Mouse (Mus musculus): ENCODE data around the gene Scnn1a. TPM values are rescaled to one million over a fixed set of nuclear protein-coding genes. Genes with fewer than 3 reads are reported as not detected.
A peak's percentile ranks its signal among the peaks of the same experiment; 100 is the strongest.

The Scnn1a gene
- polyA plus RNA-seq, 1 experiment from 2014 or later = 1.00 TPM

- H3K4me2 ChIP-seq (ENCODE audit: low read length) = peak overlapping the region; percentile 25; the same call in 1 of the 2 replicates
- 0 out of 2 replicates have a peak, but pooled peaks cover 5% of the 10 kb centered on the region for H3K9me3 ChIP-seq (ENCODE audit: control insufficient read depth, low read length)
- no peak for ATAC-seq (ENCODE audit: insufficient number of reproducible peaks, insufficient read depth, low FRiP score, low read depth)
- H3K4me1 ChIP-seq (ENCODE audit: control insufficient read depth in 2 of 2, insufficient read depth in 2 of 2, low read length in 2 of 2) = peaks cover 3 to 11% of the 10 kb centered on the region in 2 experiments; a peak in 3 of 4 replicates
- 7% methylated on average over 8 of the region's 8 CpGs for whole genome bisulfite sequencing
- no peak overlapping the region for H3K27ac ChIP-seq (replicated peaks in 1 of 2; ENCODE audit: control insufficient read depth in 1 of 2, insufficient read depth in 1 of 2, low read depth in 2 of 2, low read length in 2 of 2)
- H3K4me3 ChIP-seq (ENCODE audit: control insufficient read depth in 1 of 2, insufficient read depth in 1 of 2, low read depth in 1 of 2, low read length in 2 of 2) = no peak overlapping the region
- H3K36me3 ChIP-seq (ENCODE audit: control insufficient read depth, insufficient read depth, low read length) = peaks cover 32% of the 10 kb centered on the region
- H3K9ac ChIP-seq (ENCODE audit: low read length) = no peak overlapping the region; the same call in 1 of the 2 replicates
- H3K27me3 ChIP-seq (ENCODE audit: control insufficient read depth, insufficient read depth, low read length) = peaks cover 28% of the 10 kb centered on the region
Observed at GRCm38 (mm10) chr6:125364448-125364847, 44.0 kb downstream of the Scnn1a start.

- WGBS = 83% methylated on average over 5 of the region's 5 CpGs
- Histone ChIP-seq H3K4me1 (ENCODE audit: control insufficient read depth in 2 of 2, insufficient read depth in 2 of 2, low read length in 2 of 2) (peaks cover 3 to 11% of the 10 kb centered on the region in 2 experiments; a peak in 3 of 4 replicates), H3K9ac (ENCODE audit: low read length) (no peak overlapping the region), H3K27me3 (ENCODE audit: control insufficient read depth, insufficient read depth, low read length) (peaks cover 26% of the 10 kb centered on the region), H3K27ac (replicated peaks in 1 of 2; ENCODE audit: control insufficient read depth in 1 of 2, insufficient read depth in 1 of 2, low read depth in 2 of 2, low read length in 2 of 2) (no peak overlapping the region), H3K4me3 (ENCODE audit: control insufficient read depth in 1 of 2, insufficient read depth in 1 of 2, low read depth in 1 of 2, low read length in 2 of 2) (no peak overlapping the region), H3K36me3 (ENCODE audit: control insufficient read depth, insufficient read depth, low read length) (peaks cover 21% of the 10 kb centered on the region), H3K4me2 (ENCODE audit: low read length) (no peak overlapping the region), H3K9me3 (ENCODE audit: control insufficient read depth, low read length) (0 out of 2 replicates have a peak, but pooled peaks cover 5% of the 10 kb centered on the region)
- no peak for ATAC-seq (ENCODE audit: insufficient number of reproducible peaks, insufficient read depth, low FRiP score, low read depth)
Observed at GRCm38 (mm10) chr6:125365522-125365921, 45.1 kb downstream of the Scnn1a start.

- peaks cover 26% of the 10 kb centered on the region for H3K27me3 ChIP-seq (ENCODE audit: control insufficient read depth, insufficient read depth, low read length)
- 0 out of 2 replicates have a peak, but pooled peaks cover 5% of the 10 kb centered on the region for H3K9me3 ChIP-seq (ENCODE audit: control insufficient read depth, low read length)
- no peak overlapping the region for H3K27ac ChIP-seq (replicated peaks in 1 of 2; ENCODE audit: control insufficient read depth in 1 of 2, insufficient read depth in 1 of 2, low read depth in 2 of 2, low read length in 2 of 2)
- WGBS = 68% methylated on average over 1 of the region's 1 CpGs
- no peak overlapping the region for H3K4me2 ChIP-seq (ENCODE audit: low read length)
- peaks cover 15% of the 10 kb centered on the region for H3K36me3 ChIP-seq (ENCODE audit: control insufficient read depth, insufficient read depth, low read length)
- H3K4me1 ChIP-seq (ENCODE audit: control insufficient read depth in 2 of 2, insufficient read depth in 2 of 2, low read length in 2 of 2) = peaks cover 3 to 11% of the 10 kb centered on the region in 2 experiments; a peak in 3 of 4 replicates
- H3K4me3 ChIP-seq (ENCODE audit: control insufficient read depth in 1 of 2, insufficient read depth in 1 of 2, low read depth in 1 of 2, low read length in 2 of 2) = no peak overlapping the region
- no peak overlapping the region for H3K9ac ChIP-seq (ENCODE audit: low read length)
- no peak for ATAC-seq (ENCODE audit: insufficient number of reproducible peaks, insufficient read depth, low FRiP score, low read depth)
Observed at GRCm38 (mm10) chr6:125366133-125366532, 45.7 kb downstream of the Scnn1a start.

GRCm38 (mm10) chr6:125367758-125368371 is 47.4 kb downstream of the Scnn1a start:
- Histone ChIP-seq H3K9me3 (ENCODE audit: control insufficient read depth, low read length) (0 out of 2 replicates have a peak, but pooled peaks cover 5% of the 10 kb centered on the region), H3K9ac (ENCODE audit: low read length) (no peak overlapping the region), H3K36me3 (ENCODE audit: control insufficient read depth, insufficient read depth, low read length) (no peaks in the 10 kb centered on the region), H3K27ac (replicated peaks in 1 of 2; ENCODE audit: control insufficient read depth in 1 of 2, insufficient read depth in 1 of 2, low read depth in 2 of 2, low read length in 2 of 2) (no peak overlapping the region), H3K4me1 (ENCODE audit: control insufficient read depth in 2 of 2, insufficient read depth in 2 of 2, low read length in 2 of 2) (peaks cover 3 to 11% of the 10 kb centered on the region in 2 experiments; a peak in 3 of 4 replicates), H3K4me2 (ENCODE audit: low read length) (no peak overlapping the region), H3K4me3 (ENCODE audit: control insufficient read depth in 1 of 2, insufficient read depth in 1 of 2, low read depth in 1 of 2, low read length in 2 of 2) (no peak overlapping the region), H3K27me3 (ENCODE audit: control insufficient read depth, insufficient read depth, low read length) (peaks cover 22% of the 10 kb centered on the region)
- no peak for ATAC-seq (ENCODE audit: insufficient number of reproducible peaks, insufficient read depth, low FRiP score, low read depth)
- WGBS = 60% methylated on average over 4 of the region's 4 CpGs

GRCm38 (mm10) chr6:125377042-125377441 is 56.6 kb downstream of the Scnn1a start:
- H3K9ac ChIP-seq (ENCODE audit: low read length) = no peak overlapping the region
- 48% methylated on average over 6 of the region's 6 CpGs for WGBS
- H3K9me3 ChIP-seq (ENCODE audit: control insufficient read depth, low read length) = no peaks in the 10 kb centered on the region
- no peak overlapping the region for H3K4me2 ChIP-seq (ENCODE audit: low read length)
- no peak overlapping the region for H3K4me3 ChIP-seq (ENCODE audit: control insufficient read depth in 1 of 2, insufficient read depth in 1 of 2, low read depth in 1 of 2, low read length in 2 of 2)
- peaks cover 67% of the 10 kb centered on the region for H3K27me3 ChIP-seq (ENCODE audit: control insufficient read depth, insufficient read depth, low read length)
- no peak overlapping the region for H3K27ac ChIP-seq (replicated peaks in 1 of 2; ENCODE audit: control insufficient read depth in 1 of 2, insufficient read depth in 1 of 2, low read depth in 2 of 2, low read length in 2 of 2)
- no peak for ATAC-seq (ENCODE audit: insufficient number of reproducible peaks, insufficient read depth, low FRiP score, low read depth)
- H3K4me1 ChIP-seq (ENCODE audit: control insufficient read depth in 2 of 2, insufficient read depth in 2 of 2, low read length in 2 of 2) = peaks cover 16 to 18% of the 10 kb centered on the region in 2 experiments
- H3K36me3 ChIP-seq (ENCODE audit: control insufficient read depth, insufficient read depth, low read length) = no peaks in the 10 kb centered on the region

GRCm38 (mm10) chr6:125377582-125378451 is 57.4 kb downstream of the Scnn1a start:
- Histone ChIP-seq H3K36me3 (ENCODE audit: control insufficient read depth, insufficient read depth, low read length) (no peaks in the 10 kb centered on the region), H3K9me3 (ENCODE audit: control insufficient read depth, low read length) (no peaks in the 10 kb centered on the region), H3K4me1 (ENCODE audit: control insufficient read depth in 2 of 2, insufficient read depth in 2 of 2, low read length in 2 of 2) (peaks cover 16 to 18% of the 10 kb centered on the region in 2 experiments), H3K27me3 (ENCODE audit: control insufficient read depth, insufficient read depth, low read length) (peaks cover 70% of the 10 kb centered on the region), H3K4me2 (ENCODE audit: low read length) (no peak overlapping the region; the same call in 1 of the 2 replicates), H3K27ac (replicated peaks in 1 of 2; ENCODE audit: control insufficient read depth in 1 of 2, insufficient read depth in 1 of 2, low read depth in 2 of 2, low read length in 2 of 2) (no peak overlapping the region), H3K9ac (ENCODE audit: low read length) (no peak overlapping the region), H3K4me3 (ENCODE audit: control insufficient read depth in 1 of 2, insufficient read depth in 1 of 2, low read depth in 1 of 2, low read length in 2 of 2) (no peak overlapping the region)
- 35% methylated on average over 16 of the region's 16 CpGs for WGBS
- 0 out of 2 replicates have a peak, but pooled peaks have one; percentile 11 for ATAC-seq (ENCODE audit: insufficient number of reproducible peaks, insufficient read depth, low FRiP score, low read depth)

GRCm38 (mm10) chr6:125378621-125379020 is 58.2 kb downstream of the Scnn1a start:
- 13% methylated on average over 6 of the region's 6 CpGs for WGBS
- Histone ChIP-seq H3K9me3 (ENCODE audit: control insufficient read depth, low read length) (no peaks in the 10 kb centered on the region), H3K4me2 (ENCODE audit: low read length) (no peak overlapping the region), H3K36me3 (ENCODE audit: control insufficient read depth, insufficient read depth, low read length) (no peaks in the 10 kb centered on the region), H3K4me3 (ENCODE audit: control insufficient read depth in 1 of 2, insufficient read depth in 1 of 2, low read depth in 1 of 2, low read length in 2 of 2) (no peak overlapping the region), H3K4me1 (ENCODE audit: control insufficient read depth in 2 of 2, insufficient read depth in 2 of 2, low read length in 2 of 2) (peaks cover 16 to 18% of the 10 kb centered on the region in 2 experiments), H3K27me3 (ENCODE audit: control insufficient read depth, insufficient read depth, low read length) (peaks cover 67% of the 10 kb centered on the region), H3K27ac (replicated peaks in 1 of 2; ENCODE audit: control insufficient read depth in 1 of 2, insufficient read depth in 1 of 2, low read depth in 2 of 2, low read length in 2 of 2) (no peak overlapping the region), H3K9ac (ENCODE audit: low read length) (no peak overlapping the region)
- no peak for ATAC-seq (ENCODE audit: insufficient number of reproducible peaks, insufficient read depth, low FRiP score, low read depth)
